Mouse (Mus musculus): ENCODE data around the gene Eml3. TPM values are rescaled to one million over a fixed set of nuclear protein-coding genes. Genes with fewer than 3 reads are reported as not detected.
A peak's percentile ranks its signal among the peaks of the same experiment; 100 is the strongest.

Gene Eml3
- total and polyA plus RNA-seq, 3 experiments: 16.6 to 23.4 TPM; not detected in 1

DNA sequence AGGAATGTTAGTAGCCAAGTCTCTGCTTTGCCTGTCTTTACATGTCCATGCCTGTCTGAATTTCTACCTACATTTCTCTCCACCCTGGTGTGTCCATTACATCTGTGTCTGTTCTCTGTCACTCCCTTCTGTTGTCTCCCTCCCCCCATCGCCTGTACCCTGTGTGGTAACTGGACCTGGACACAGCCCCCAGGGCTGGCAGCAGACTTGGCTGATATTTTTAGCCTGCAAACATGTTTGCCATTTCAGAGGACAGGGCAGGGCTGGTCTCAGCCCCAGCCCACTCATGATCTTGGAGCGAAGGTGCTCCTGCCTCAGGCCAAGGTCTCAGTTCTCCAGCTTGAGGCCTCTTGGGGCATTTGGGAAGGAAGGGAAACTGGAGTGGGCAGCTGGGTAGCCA is 58.5 kb downstream of the Eml3 start:
- no peaks in the 10 kb centered on the region for H3K79me2 ChIP-seq (ENCODE audit: control insufficient read depth, insufficient read depth, low read length, poor library complexity)
- H3K27me3 ChIP-seq (ENCODE audit: control insufficient read depth in 1 of 2, insufficient read depth in 2 of 2, low read length in 2 of 2): no peaks in the 10 kb centered on the region; a peak in 1 of 4 replicates
- peaks cover 0 to 18% of the 10 kb centered on the region in 2 experiments; a peak in 2 of 4 replicates for H3K36me3 ChIP-seq (ENCODE audit: control insufficient read depth in 1 of 2, insufficient read depth in 2 of 2, low read length in 2 of 2)
- no peak overlapping the region for H3K27ac ChIP-seq (ENCODE audit: control insufficient read depth, low read depth, low read length)
- no peak for DNase-seq (ENCODE audit: low read depth, low spot score)
- H3K9ac ChIP-seq (ENCODE audit: control insufficient read depth, low read depth, low read length, poor library complexity, severe bottlenecking): no peak overlapping the region
- H3K4me1 ChIP-seq (ENCODE audit: control insufficient read depth in 1 of 2, insufficient read depth in 2 of 2, low read length in 2 of 2): peaks cover 8 to 30% of the 10 kb centered on the region in 2 experiments
- H3K9me3 ChIP-seq (replicated peaks; ENCODE audit: insufficient read depth, low read length): no peaks in the 10 kb centered on the region
- no peak for TF ChIP-seq POLR2AphosphoS5 (IDR thresholded peaks at IDR 0.05; ENCODE audit: borderline replicate concordance, low read depth, low read length)
- no peak for TF ChIP-seq ZKSCAN1 (IDR thresholded peaks at IDR 0.05; ENCODE audit: low read depth, low read length)
- TF ChIP-seq MAZ (IDR thresholded peaks at IDR 0.05; ENCODE audit: low read depth, low read length): no peak
- no peak for TF ChIP-seq MAX (IDR thresholded peaks at IDR 0.05; ENCODE audit: low read length)
- no peak for TF ChIP-seq SIN3A (IDR thresholded peaks at IDR 0.05; ENCODE audit: low read length)
- no peak for TF ChIP-seq TBP (IDR thresholded peaks at IDR 0.05; ENCODE audit: low read depth, low read length)
- no peak for TF ChIP-seq USF2 (IDR thresholded peaks at IDR 0.05; ENCODE audit: borderline replicate concordance in 1 of 2, insufficient read depth in 1 of 2, low read depth in 1 of 2, low read length in 2 of 2)
- no peak for TF ChIP-seq ELF1 (IDR thresholded peaks at IDR 0.05; ENCODE audit: low read depth, low read length)
- TF ChIP-seq EP300 (IDR thresholded peaks at IDR 0.05; ENCODE audit: low read depth in 1 of 2, low read length in 2 of 2): no peak
- TF ChIP-seq NELFE (IDR thresholded peaks at IDR 0.05; ENCODE audit: low read depth, low read length): no peak
- no peak for TF ChIP-seq MYB (IDR thresholded peaks at IDR 0.05; ENCODE audit: low read depth, low read length)
- no peak for TF ChIP-seq MEF2A (IDR thresholded peaks at IDR 0.05; ENCODE audit: extremely low read depth, insufficient replicate concordance, low read depth, low read length, poor library complexity, severe bottlenecking)
- TF ChIP-seq ETS1 (IDR thresholded peaks at IDR 0.05; ENCODE audit: low read depth, low read length): no peak
- no peak overlapping the region for H3K4me3 ChIP-seq (ENCODE audit: control insufficient read depth in 1 of 2, insufficient read depth in 1 of 2, low read depth in 2 of 2, low read length in 2 of 2)

DNA sequence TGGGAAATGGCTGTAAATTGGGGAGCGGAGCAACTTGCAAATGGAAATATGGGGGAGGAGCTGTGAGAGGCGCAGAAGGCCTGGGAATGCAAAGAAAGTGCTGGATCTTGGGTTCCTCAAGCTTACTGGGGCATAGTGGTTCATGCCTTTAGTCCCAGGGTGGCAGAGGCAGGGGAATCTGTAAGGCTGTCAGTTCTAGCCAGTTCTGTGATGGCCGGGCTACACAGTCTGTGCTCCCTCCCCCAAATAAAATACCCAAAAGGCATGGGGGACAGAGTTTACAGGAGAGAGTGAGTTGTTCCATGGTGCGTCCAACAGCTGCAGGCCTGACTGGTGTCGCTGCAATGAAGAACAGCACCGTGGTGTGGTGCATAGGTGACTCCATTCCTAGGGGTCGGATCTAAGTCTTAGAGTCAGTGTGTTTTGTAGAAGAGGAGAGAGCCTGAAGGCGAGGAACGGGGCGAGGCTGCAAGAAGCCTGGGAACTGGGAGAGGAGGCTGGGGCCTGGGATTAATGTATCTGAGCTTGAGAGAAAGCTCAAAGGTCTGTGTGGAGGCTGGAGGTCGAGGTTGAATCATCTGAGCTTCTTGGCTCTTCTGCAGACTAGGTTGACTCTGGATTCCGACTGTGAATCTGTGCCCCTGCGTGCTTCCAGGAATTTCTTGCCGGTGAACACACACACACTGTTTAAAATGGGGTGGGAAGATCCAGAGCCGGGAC is 59.2 kb downstream of the Eml3 start:
- no peak for TF ChIP-seq ELF1 (IDR thresholded peaks at IDR 0.05; ENCODE audit: low read depth, low read length)
- TF ChIP-seq ZMIZ1 (IDR thresholded peaks at IDR 0.05; ENCODE audit: low read depth, low read length): no peak
- no peak for TF ChIP-seq GATA1 (IDR thresholded peaks at IDR 0.05; ENCODE audit: low read depth, low read length)
- TF ChIP-seq MAX (IDR thresholded peaks at IDR 0.05; ENCODE audit: low read length): no peak
- peak; percentile 12 for DNase-seq (ENCODE audit: low read depth, low spot score)
- Histone ChIP-seq H3K9me3 (replicated peaks; ENCODE audit: insufficient read depth, low read length) (no peaks in the 10 kb centered on the region), H3K27me3 (ENCODE audit: control insufficient read depth in 1 of 2, insufficient read depth in 2 of 2, low read length in 2 of 2) (no peaks in the 10 kb centered on the region; a peak in 1 of 4 replicates), H3K36me3 (ENCODE audit: control insufficient read depth in 1 of 2, insufficient read depth in 2 of 2, low read length in 2 of 2) (peaks cover 0 to 12% of the 10 kb centered on the region in 2 experiments; a peak in 2 of 4 replicates), H3K27ac (ENCODE audit: control insufficient read depth, low read depth, low read length) (no peak overlapping the region), H3K9ac (ENCODE audit: control insufficient read depth, low read depth, low read length, poor library complexity, severe bottlenecking) (no peak overlapping the region), H3K79me2 (ENCODE audit: control insufficient read depth, insufficient read depth, low read length, poor library complexity) (no peaks in the 10 kb centered on the region), H3K4me3 (ENCODE audit: control insufficient read depth in 1 of 2, insufficient read depth in 1 of 2, low read depth in 2 of 2, low read length in 2 of 2) (no peak overlapping the region), H3K4me1 (ENCODE audit: control insufficient read depth in 1 of 2, insufficient read depth in 2 of 2, low read length in 2 of 2) (peaks cover 8 to 25% of the 10 kb centered on the region in 2 experiments)
